Comparison of ENCODE assay signal across 34 mouse cellular contexts in genomic region chr1:31156185-31156584, GRCm38 (mm10). TPM values are rescaled to one million over a fixed set of nuclear protein-coding genes. Genes with fewer than 3 reads are reported as not detected.
"Had no signal": no experiment of that assay in that cellular context is flagged by ENCODE, and none has a peak within 500 bp of the region (broad histone marks: within the 10 kb centered on the region; RNA-seq: fewer than 3 reads in every experiment).

No protein-coding gene starts in this region.

- ATAC-seq: inflammation-experienced regulatory T-cells, adult 6 months; midbrain, embryonic 13.5 days; midbrain, embryonic 16.5 days had no signal

- H3K4me3 ChIP-seq: layer of hippocampus, adult 2 months; left cerebral cortex, adult 2 months; liver, embryonic 13.5 days; megakaryocyte, embryonic 14.5 days; midbrain, embryonic 10.5 days; midbrain, embryonic 13.5 days; myocyte had no signal

- H3K4me1 ChIP-seq: liver, embryonic 13.5 days; megakaryocyte, embryonic 14.5 days; midbrain, embryonic 10.5 days; midbrain, embryonic 13.5 days had no signal

- H3K9me3 ChIP-seq: liver, embryonic 13.5 days; megakaryocyte, embryonic 14.5 days; midbrain, embryonic 10.5 days; midbrain, embryonic 13.5 days had no signal

- H3K27me3 ChIP-seq: liver, embryonic 13.5 days; megakaryocyte, embryonic 14.5 days; midbrain, embryonic 13.5 days had no signal

- H3K36me3 ChIP-seq: liver, embryonic 13.5 days; midbrain, embryonic 10.5 days; midbrain, embryonic 13.5 days had no signal

- DNase-seq: kidney, postnatal 25 days; layer of hippocampus, postnatal 36 days; liver, embryonic 13.5 days; lung, embryonic 14.5 days; lung, postnatal 10 days; lung, postnatal 36 days; right cerebral cortex, postnatal 14 days; right cerebral cortex, postnatal 4 days; spleen, adult 18-20 months; thymus, adult 18-20 months; thymus, postnatal 36 days had no signal

- H3K27ac ChIP-seq: kidney, postnatal 0 days; layer of hippocampus, adult 2 months; left cerebral cortex, adult 2 months; liver, embryonic 13.5 days; midbrain, embryonic 10.5 days; midbrain, embryonic 13.5 days had no signal

- H3K4me2 ChIP-seq: liver, embryonic 13.5 days; lung, embryonic 14.5 days; midbrain, embryonic 13.5 days had no signal

- H3K9ac ChIP-seq: liver, embryonic 13.5 days; lung, embryonic 14.5 days; midbrain, embryonic 13.5 days had no signal

RNA-seq across cellular contexts. Expression of gene Lgsn, which starts 20.0 kb away (rescaled TPM):
- total RNA-seq: layer of hippocampus, adult 2 months; layer of hippocampus, postnatal 10 days; layer of hippocampus, postnatal 36 days; left cerebral cortex, adult 2 months; left cerebral cortex, postnatal 10 days; left cerebral cortex, postnatal 36 days; liver, adult 2 months; monocyte, adult 5-6 weeks had no signal
- polyA plus RNA-seq: inflammation-experienced regulatory T-cells, adult 6 months; kidney, adult 2 months; kidney, embryonic 14.5 days; kidney, postnatal 0 days; large intestine, adult 2 months; limb, embryonic 11.5 days; limb, embryonic 14.5 days; liver, adult 2 months; liver, embryonic 13.5 days; liver, embryonic 16.5 days; lung, embryonic 14.5 days; midbrain, embryonic 10.5 days; midbrain, embryonic 13.5 days; midbrain, embryonic 16.5 days; myocyte; neural tube, embryonic 11.5 days; neural tube, embryonic 14.5 days; urinary bladder, adult 2 months had no signal
